Mouse (Mus musculus) erythroblast, embryonic 14.5 days (primary cell): Measurements from ENCODE around the gene Evi5l. TPM values are rescaled to one million over a fixed set of nuclear protein-coding genes. Genes with fewer than 3 reads are reported as not detected.

Experiments used
- H3K27me3 ChIP-seq: 2 replicates; pipeline ENCODE4 v1.6.1; 2012; ENCODE audit warnings: inconsistent platforms; ENCODE audit not compliant: control insufficient read depth
- H3K36me3 ChIP-seq: 2 replicates; pipeline ENCODE4 v1.6.1; 2012; ENCODE audit warnings: mild to moderate bottlenecking, inconsistent platforms; ENCODE audit not compliant: control insufficient read depth
- H3K4me1 ChIP-seq: 2 replicates; pipeline ENCODE4 v1.6.1; 2012; ENCODE audit warnings: inconsistent platforms; ENCODE audit not compliant: control insufficient read depth
- H3K4me3 ChIP-seq: replicated peaks from 2 replicates; pipeline ENCODE3; 2012; ENCODE audit warnings: moderate library complexity, mild to moderate bottlenecking, inconsistent platforms
- H3K9me3 ChIP-seq: 2 replicates; pipeline ENCODE4 v1.6.1; 2012; ENCODE audit warnings: low read length, inconsistent platforms, mixed read lengths; ENCODE audit not compliant: control insufficient read depth
- GATA1 ChIP-seq: IDR thresholded peaks from 2 replicates; pipeline ENCODE4 v1.6.1; 2012; ENCODE audit warnings: low read length, inconsistent platforms, mixed read lengths
- TAL1 ChIP-seq: IDR thresholded peaks from 3 replicates; pipeline ENCODE4 v1.6.1; 2012; ENCODE audit warnings: low read length, inconsistent platforms, mixed read lengths
- polyA plus RNA-seq: library from polyadenylated mRNA; stranded (reverse); fragments of >175 nt; gene quantifications from 2 replicates; pipeline ENCODE4 v1.2.3, GENCODE M21; 2012

The Evi5l gene
- polyA plus RNA-seq, 1 experiment = 1.5 TPM

DNA sequence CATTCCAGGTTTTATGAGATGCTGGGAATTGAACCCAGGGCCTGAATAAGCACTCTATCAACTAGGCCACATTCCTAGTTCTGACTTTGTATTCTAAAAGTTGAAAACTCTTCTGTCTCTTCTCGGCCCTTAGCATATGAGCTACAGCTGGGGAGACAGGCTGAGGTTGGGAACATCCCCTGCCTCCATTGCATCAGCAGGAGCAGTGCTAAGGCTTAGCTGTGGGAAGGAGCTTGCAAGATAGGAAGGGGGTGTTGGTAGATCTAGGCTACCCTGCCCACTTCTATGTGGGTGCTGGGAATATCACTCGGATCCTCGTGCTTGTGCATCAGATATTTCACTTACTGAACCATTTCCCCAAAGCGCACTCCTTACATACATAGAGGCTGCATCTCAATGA is 61.6 kb downstream of the Evi5l start:
- H3K4me3 ChIP-seq = no peak overlapping the region
- no peaks in the 10 kb centered on the region for H3K9me3 ChIP-seq
- no peaks in the 10 kb centered on the region for H3K36me3 ChIP-seq
- peaks cover 65% of the 10 kb centered on the region for H3K27me3 ChIP-seq
- no peak for TF ChIP-seq GATA1
- TF ChIP-seq TAL1 = no peak
- H3K4me1 ChIP-seq = peaks cover 30% of the 10 kb centered on the region

DNA sequence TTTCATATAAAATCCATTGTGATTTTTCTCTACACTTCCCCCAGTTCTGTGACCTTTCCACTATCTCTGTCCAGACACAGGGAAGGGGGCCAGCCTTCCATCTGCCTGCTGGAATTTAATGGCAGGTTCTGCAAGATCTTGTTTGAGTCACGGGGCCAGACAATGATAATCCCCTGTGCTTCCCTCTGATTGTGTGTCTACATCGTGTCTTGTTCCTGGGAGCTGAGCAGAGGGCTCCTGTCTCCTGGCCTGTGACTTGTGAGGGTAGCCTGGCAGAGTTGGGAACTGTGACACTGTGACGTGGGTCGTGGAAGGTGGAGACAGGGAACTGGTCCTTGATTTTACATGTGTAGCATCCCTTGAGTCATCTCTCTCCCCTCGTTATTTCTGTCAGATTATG is 63.4 kb downstream of the Evi5l start:
- peaks cover 30% of the 10 kb centered on the region for H3K4me1 ChIP-seq
- no peaks in the 10 kb centered on the region for H3K9me3 ChIP-seq
- TF ChIP-seq TAL1 = no peak
- TF ChIP-seq GATA1 = no peak
- no peak overlapping the region for H3K4me3 ChIP-seq
- H3K27me3 ChIP-seq = peaks cover 51% of the 10 kb centered on the region
- no peaks in the 10 kb centered on the region for H3K36me3 ChIP-seq

DNA sequence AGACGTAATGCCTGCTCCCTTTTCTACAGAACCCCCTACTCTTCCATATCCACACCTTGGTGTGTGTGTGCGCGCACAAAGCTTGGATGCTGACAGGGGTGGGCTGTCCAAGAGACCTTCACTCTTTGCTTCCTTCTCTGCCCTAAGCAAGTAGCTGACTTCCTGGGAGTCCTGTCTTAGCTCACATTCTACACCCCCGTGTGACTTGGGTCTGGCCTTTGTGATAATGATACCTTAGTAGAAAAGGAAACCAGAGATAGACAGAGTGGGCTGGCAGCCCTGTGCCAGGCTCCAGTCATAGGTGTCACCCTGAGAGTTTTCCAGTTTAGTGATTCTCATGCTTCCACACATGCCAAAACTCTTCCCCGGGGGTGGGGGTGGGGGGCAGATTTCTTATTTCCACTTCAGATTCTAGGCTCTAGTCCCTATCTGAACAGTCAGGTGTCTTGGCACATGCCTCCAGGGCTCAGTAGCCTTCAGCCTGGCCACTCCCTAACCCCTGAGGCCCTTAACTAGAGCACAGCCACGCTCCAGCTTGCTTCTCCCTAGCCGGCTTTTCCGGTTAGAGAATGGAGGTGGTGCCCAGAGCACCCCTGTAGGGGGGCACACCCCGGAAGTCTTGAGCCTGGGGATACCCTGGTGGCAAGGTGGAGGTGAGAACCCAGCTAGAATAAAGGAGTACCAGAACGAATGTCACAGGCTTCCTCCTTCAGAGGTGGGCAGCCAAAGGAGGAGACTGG is 64.4 kb downstream of the Evi5l start:
- Histone ChIP-seq H3K27me3 (peaks cover 41% of the 10 kb centered on the region), H3K4me1 (peaks cover 30% of the 10 kb centered on the region), H3K36me3 (no peaks in the 10 kb centered on the region), H3K9me3 (no peaks in the 10 kb centered on the region), H3K4me3 (no peak overlapping the region)
- TF ChIP-seq GATA1 (no peak), TAL1 (no peak)

DNA sequence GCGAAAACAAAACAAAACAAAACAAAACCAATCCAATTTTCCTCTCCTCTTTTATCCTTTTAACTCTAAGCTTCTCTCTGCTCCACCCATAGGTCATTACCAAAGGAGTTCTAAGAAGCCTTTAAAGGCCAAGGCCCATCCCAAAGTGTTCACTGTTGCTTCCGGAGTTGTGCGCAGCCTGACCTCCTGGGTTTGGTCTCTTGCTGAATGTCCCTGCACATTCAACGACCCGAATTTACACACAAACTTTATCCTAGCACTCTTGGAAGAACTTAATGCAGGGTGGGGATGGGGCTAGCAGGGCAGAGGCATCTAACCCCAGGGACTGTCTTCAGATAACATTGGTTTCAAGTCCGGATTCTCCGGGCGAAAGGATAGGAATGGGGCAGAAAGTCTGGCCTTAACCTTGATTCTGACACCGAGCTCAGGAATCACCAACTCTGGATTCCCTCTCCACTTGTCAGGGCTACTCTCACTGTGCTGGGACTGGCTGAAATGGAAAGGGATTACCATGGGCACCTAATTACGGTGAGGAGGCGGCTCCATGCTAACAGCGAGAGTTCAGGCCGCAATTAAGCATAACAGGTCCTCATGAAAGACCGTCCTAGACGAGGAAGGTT is 71.6 kb downstream of the Evi5l start:
- Histone ChIP-seq H3K9me3 (no peaks in the 10 kb centered on the region), H3K4me3 (peak overlapping the region; percentile 77), H3K27me3 (no peaks in the 10 kb centered on the region), H3K4me1 (peaks cover 53% of the 10 kb centered on the region), H3K36me3 (peaks cover 30% of the 10 kb centered on the region)
- no peak for TF ChIP-seq TAL1
- no peak for TF ChIP-seq GATA1

DNA sequence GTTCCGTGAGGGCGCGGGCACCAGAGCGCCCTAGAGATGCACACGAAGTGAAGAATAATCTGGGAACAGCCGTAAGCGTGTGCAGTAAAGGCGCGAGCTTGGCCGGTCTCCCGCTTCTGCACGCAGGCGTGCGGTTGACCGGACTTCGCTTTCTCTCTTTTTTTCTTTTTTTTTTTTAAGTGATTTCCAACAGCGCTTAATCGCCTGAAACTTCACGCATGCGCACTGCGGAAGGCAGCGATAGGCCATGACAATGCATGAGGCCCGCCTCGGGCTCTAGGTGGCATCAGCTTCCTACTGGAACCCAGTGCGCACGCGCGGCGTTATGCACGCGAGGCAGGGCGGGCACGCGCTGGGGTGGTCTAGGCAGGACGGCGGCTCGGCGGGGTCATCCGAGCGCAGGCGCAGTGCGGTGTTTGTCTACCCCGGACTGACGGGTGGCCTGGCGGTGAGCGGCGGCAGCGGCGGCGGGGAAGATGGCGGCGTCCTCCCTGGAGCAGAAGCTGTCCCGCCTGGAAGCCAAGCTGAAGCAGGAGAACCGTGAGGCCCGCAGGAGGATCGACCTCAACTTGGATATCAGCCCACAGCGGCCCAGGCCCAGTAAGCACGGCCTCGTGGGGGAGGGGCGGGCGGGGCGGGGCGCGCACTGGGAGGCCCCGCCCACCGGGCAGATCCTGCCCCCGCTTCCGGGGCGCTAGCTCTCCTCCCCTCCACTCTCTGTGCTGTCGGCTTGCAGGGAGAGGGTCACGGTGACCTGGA is 72.2 kb downstream of the Evi5l start, which contains the start of the genes Map2k7 and Gm49320:
Gene Map2k7 (plus strand): TSS at position 307 of the 759 bp plus-strand sequence.
Gene Gm49320 (plus strand): TSS at position 432 of the 759 bp plus-strand sequence.
- Histone ChIP-seq H3K36me3 (peaks cover 37% of the 10 kb centered on the region), H3K27me3 (no peaks in the 10 kb centered on the region), H3K4me1 (peaks cover 53% of the 10 kb centered on the region), H3K4me3 (peak within 1 kb of the TSS; percentile 77), H3K9me3 (no peaks in the 10 kb centered on the region)
- no peak for TF ChIP-seq TAL1
- no peak for TF ChIP-seq GATA1

DNA sequence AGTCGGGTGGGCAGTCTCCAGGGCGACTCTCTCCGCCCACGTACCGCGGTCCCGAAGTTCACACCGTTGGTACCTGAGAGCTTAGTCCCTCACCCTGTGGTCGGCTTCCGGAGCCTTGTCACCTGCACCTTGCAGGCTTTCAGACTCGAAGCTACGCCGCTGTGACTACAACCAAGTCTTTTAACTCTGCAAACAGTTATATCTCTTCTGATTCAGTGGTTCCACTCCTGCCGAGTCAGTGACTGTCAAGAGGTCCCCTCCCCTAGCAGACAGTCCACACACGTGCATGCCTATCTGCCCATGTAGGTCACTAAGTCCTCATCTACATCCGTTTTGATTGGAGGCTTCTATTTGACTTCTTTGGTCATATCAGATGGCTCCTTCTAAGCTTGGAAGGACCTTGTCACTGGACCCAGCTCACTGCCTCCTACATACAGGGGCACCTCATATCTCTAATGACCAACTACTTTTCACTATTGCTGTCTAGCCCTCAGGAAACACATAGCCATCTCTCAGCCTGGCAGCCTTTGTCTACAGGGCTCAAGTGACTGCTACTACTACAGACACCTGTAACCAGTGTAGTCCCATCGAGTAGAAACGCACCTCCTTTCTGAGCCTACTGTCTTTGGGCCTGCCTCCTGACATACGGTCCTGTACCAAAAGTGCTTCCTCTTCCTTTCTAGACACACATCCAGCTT is 73.0 kb downstream of the Evi5l start:
- peaks cover 53% of the 10 kb centered on the region for H3K4me1 ChIP-seq
- no peak for TF ChIP-seq TAL1
- TF ChIP-seq GATA1 = peak; percentile 66

DNA sequence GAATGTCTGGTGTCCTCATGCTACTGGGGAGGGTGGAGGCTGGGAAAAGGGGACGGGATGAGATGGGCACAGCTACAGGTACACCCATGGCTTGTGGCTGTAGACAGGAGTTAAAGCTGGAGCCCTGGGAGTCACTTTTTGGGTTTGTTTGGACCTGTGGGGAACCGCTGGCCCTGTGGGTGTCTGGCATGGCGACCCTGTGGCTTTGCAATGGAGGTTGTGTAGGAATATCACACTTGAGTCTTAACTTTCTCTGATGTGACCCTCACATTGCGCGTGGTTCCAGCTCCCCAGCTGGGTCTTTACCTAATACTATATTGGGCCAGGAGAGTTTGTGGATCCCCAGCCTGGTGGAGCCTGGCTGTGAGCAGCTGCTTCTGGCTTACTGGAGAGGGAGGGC is 78.7 kb downstream of the Evi5l start:
- TF ChIP-seq GATA1 (no peak), TAL1 (no peak)
- Histone ChIP-seq H3K36me3 (peaks cover 79% of the 10 kb centered on the region), H3K4me3 (no peak overlapping the region), H3K27me3 (peaks cover 4% of the 10 kb centered on the region; the same call in 1 of the 2 replicates), H3K4me1 (peaks cover 44% of the 10 kb centered on the region), H3K9me3 (no peaks in the 10 kb centered on the region)

More for the DNA sequence above, 73.0 kb downstream of the Evi5l start:
- peak overlapping the region; percentile 77 for H3K4me3 ChIP-seq
- no peaks in the 10 kb centered on the region for H3K27me3 ChIP-seq
- H3K36me3 ChIP-seq = peaks cover 44% of the 10 kb centered on the region
- no peaks in the 10 kb centered on the region for H3K9me3 ChIP-seq

DNA sequence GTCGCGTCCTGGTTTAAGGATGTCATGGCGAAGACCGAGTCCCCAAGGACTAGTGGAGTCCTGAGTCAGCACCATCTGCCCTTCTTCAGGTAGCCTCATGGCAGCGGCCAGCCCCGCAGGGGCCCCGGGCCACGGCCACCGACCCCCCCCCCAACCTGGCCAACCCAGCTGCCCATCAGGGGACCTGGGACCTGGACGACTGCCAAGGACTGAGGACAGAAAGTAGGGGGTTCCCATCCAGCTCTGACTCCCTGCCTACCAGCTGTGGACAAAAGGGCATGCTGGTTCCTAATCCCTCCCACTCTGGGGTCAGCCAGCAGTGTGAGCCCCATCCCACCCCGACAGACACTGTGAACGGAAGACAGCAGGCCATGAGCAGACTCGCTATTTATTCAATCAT is 79.4 kb downstream of the Evi5l start:
- peaks cover 45% of the 10 kb centered on the region for H3K4me1 ChIP-seq
- H3K9me3 ChIP-seq = no peaks in the 10 kb centered on the region
- H3K4me3 ChIP-seq = no peak overlapping the region
- peaks cover 4% of the 10 kb centered on the region; the same call in 1 of the 2 replicates for H3K27me3 ChIP-seq
- H3K36me3 ChIP-seq = peaks cover 76% of the 10 kb centered on the region
- no peak for TF ChIP-seq TAL1
- TF ChIP-seq GATA1 = no peak

DNA sequence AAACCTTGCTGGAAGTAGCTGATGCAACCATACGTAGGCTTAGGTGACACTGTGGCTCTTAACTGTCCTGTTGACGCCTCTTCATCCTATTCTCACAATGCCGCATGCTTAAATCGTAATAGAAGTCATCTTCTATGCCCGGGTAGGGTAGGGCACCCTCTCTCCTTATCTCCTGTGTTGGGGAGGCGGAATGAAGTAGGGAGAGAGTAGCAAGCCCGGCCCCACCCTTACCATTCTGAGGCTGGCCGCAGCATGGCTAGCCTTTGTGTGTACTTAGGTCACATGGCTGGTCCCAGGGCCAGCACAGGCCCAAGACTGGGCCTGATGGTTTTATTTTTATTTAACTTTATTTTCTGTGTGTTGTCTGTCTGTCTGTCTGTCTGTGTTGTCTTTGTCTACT is 80.9 kb downstream of the Evi5l start:
- Histone ChIP-seq H3K4me1 (peaks cover 42% of the 10 kb centered on the region), H3K4me3 (no peak overlapping the region), H3K27me3 (peaks cover 4% of the 10 kb centered on the region; the same call in 1 of the 2 replicates), H3K9me3 (no peaks in the 10 kb centered on the region), H3K36me3 (peaks cover 63% of the 10 kb centered on the region)
- TF ChIP-seq TAL1 = no peak
- TF ChIP-seq GATA1 = no peak
